8 mouse cellular contexts compared by ENCODE assay signal in the genomic region with DNA sequence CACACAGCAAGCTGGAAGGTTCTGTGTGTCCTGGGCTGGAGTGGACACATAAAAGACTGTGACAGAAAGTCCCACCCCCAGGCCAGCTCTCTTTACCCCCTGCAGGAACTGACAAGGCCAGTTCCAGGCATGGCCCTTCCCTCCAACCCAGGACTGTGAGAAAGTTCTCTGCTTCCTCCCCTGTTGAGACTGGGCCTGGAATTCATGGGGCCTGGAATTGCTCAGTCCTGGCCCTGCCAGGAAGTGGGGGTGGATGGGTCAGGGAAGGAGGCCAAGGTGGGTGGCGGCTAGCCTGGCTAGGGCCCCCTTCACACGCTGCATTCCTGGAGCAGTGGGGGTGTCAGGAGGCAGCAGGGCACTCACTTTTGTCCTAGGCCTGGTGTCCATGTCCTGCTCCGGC. TPM values are rescaled to one million over a fixed set of nuclear protein-coding genes. Genes with fewer than 3 reads are reported as not detected.
DNase-seq lines count a peak whose midpoint lies in the region; ATAC-seq lines count a peak whose summit lies in the region.

No protein-coding gene starts in this region.

- 0 out of 2 replicates have a peak, but pooled peaks have one; percentile 13 for ATAC-seq in embryonic facial prominence, embryonic 12.5 days (ENCODE audit: insufficient number of reproducible peaks, insufficient read depth, low FRiP score, low TSS enrichment)
- ATAC-seq in heart, embryonic 14.5 days (ENCODE audit: insufficient number of reproducible peaks, insufficient read depth, low FRiP score, low read depth) = peak; percentile 89
- ATAC-seq in kidney, embryonic 16.5 days (ENCODE audit: low FRiP score, low TSS enrichment) = peak; percentile 81

- DNase-seq in adrenal gland, adult (ENCODE audit: inconsistent age in 2 of 2, low spot score in 1 of 2) = peak; percentile 67 to 75
- DNase-seq in adrenal gland, postnatal 4 days (ENCODE audit: low spot score in 2 of 2) = no peak
- DNase-seq in lung, postnatal 10 days = peak; percentile 90
- peak; percentile 75 for DNase-seq in yolk sac, embryonic 10.5 days (ENCODE audit: low spot score)
- no peak for DNase-seq in left cerebral cortex, adult 8-10 months (ENCODE audit: low spot score in 2 of 2)

- no peak overlapping the region for H3K4me2 ChIP-seq in embryonic facial prominence, embryonic 12.5 days (replicated peaks)
- peak overlapping the region; percentile 21 for H3K4me2 ChIP-seq in heart, embryonic 14.5 days (ENCODE audit: low read length)
- no peak overlapping the region for H3K4me2 ChIP-seq in kidney, embryonic 16.5 days (replicated peaks; ENCODE audit: low read depth, low read length)

- H3K4me3 ChIP-seq in embryonic facial prominence, embryonic 12.5 days = no peak overlapping the region
- no peak overlapping the region for H3K4me3 ChIP-seq in heart, embryonic 14.5 days (ENCODE audit: control insufficient read depth in 1 of 2, insufficient read depth in 1 of 2, low read depth in 1 of 2, low read length in 2 of 2)
- H3K4me3 ChIP-seq in kidney, embryonic 16.5 days (ENCODE audit: low read length) = no peak overlapping the region

- peak overlapping the region; percentile 71; the same call in 1 of the 2 replicates for H3K27ac ChIP-seq in embryonic facial prominence, embryonic 12.5 days
- H3K27ac ChIP-seq in heart, embryonic 14.5 days (replicated peaks in 1 of 2; ENCODE audit: control insufficient read depth in 1 of 2, insufficient read depth in 1 of 2, low read depth in 2 of 2, low read length in 2 of 2) = peak overlapping the region; percentile 93 to 97
- peak overlapping the region; percentile 85 for H3K27ac ChIP-seq in kidney, embryonic 16.5 days (ENCODE audit: low read length)

- H3K9ac ChIP-seq in embryonic facial prominence, embryonic 12.5 days = peak overlapping the region; percentile 10; the same call in 1 of the 2 replicates
- peak overlapping the region; percentile 64 for H3K9ac ChIP-seq in heart, embryonic 14.5 days (ENCODE audit: low read length)
- H3K9ac ChIP-seq in kidney, embryonic 16.5 days (replicated peaks; ENCODE audit: low read length) = peak overlapping the region; percentile 58

- 0 out of 2 replicates have a peak, but pooled peaks cover 9% of the 10 kb centered on the region for H3K4me1 ChIP-seq in embryonic facial prominence, embryonic 12.5 days
- H3K4me1 ChIP-seq in heart, embryonic 14.5 days (ENCODE audit: control insufficient read depth in 2 of 2, insufficient read depth in 2 of 2, low read length in 2 of 2) = peaks cover 18 to 24% of the 10 kb centered on the region in 2 experiments
- H3K4me1 ChIP-seq in kidney, embryonic 16.5 days (ENCODE audit: insufficient read depth, low read length) = peaks cover 16% of the 10 kb centered on the region

- no peaks in the 10 kb centered on the region for H3K9me3 ChIP-seq in embryonic facial prominence, embryonic 12.5 days
- H3K9me3 ChIP-seq in heart, embryonic 14.5 days (ENCODE audit: control insufficient read depth, low read length) = no peaks in the 10 kb centered on the region
- H3K9me3 ChIP-seq in kidney, embryonic 16.5 days (ENCODE audit: low read length) = no peaks in the 10 kb centered on the region

- H3K36me3 ChIP-seq in embryonic facial prominence, embryonic 12.5 days = peaks cover 37% of the 10 kb centered on the region
- peaks cover 74% of the 10 kb centered on the region for H3K36me3 ChIP-seq in heart, embryonic 14.5 days (ENCODE audit: control insufficient read depth, insufficient read depth, low read length)
- peaks cover 36% of the 10 kb centered on the region for H3K36me3 ChIP-seq in kidney, embryonic 16.5 days (ENCODE audit: insufficient read depth, low read length)

- WGBS in embryonic facial prominence, embryonic 12.5 days = 39% methylated on average over 3 of the region's 3 CpGs
- WGBS in heart, embryonic 14.5 days = 4% methylated on average over 3 of the region's 3 CpGs
- WGBS in kidney, embryonic 16.5 days = 32% methylated on average over 3 of the region's 3 CpGs

- no peaks in the 10 kb centered on the region for H3K27me3 ChIP-seq in embryonic facial prominence, embryonic 12.5 days
- H3K27me3 ChIP-seq in heart, embryonic 14.5 days (ENCODE audit: control insufficient read depth, insufficient read depth, low read length) = no peaks in the 10 kb centered on the region
- H3K27me3 ChIP-seq in kidney, embryonic 16.5 days (ENCODE audit: insufficient read depth, low read length) = no peaks in the 10 kb centered on the region

RNA-seq across cellular contexts. Expression of a gene that starts 39.0 kb away (rescaled TPM):
- 10 to 100 TPM; 30.8 to 35.5 TPM for total RNA-seq in adrenal gland, postnatal 4 days (2021)
- 48.8 and 54.7 TPM in 2 replicates for polyA plus RNA-seq in embryonic facial prominence, embryonic 12.5 days (2016; fragmentation: Nextera tagmentation; extraction: Ambion mirVana)
- 18.1 and 25.1 TPM in 2 replicates for polyA plus RNA-seq in heart, embryonic 14.5 days (2014; fragmentation: Nextera tagmentation; extraction: Ambion mirVana)
- polyA plus RNA-seq in kidney, embryonic 16.5 days (2015; fragmentation: Nextera tagmentation; extraction: Ambion mirVana) = 54.4 and 56.2 TPM in 2 replicates
- total RNA-seq in left cerebral cortex, adult 8-10 months (2022) = 10 to 100 TPM; 24.7 to 31.8 (median 28.4) TPM

RNA-seq across cellular contexts. Expression of a gene that starts 46.5 kb away (rescaled TPM):
- total RNA-seq in adrenal gland, postnatal 4 days (2021) = 100 to 1,000 TPM; 274 to 283 TPM
- 160 and 169 TPM in 2 replicates for polyA plus RNA-seq in embryonic facial prominence, embryonic 12.5 days (2016; fragmentation: Nextera tagmentation; extraction: Ambion mirVana)
- 112 and 129 TPM in 2 replicates for polyA plus RNA-seq in heart, embryonic 14.5 days (2014; fragmentation: Nextera tagmentation; extraction: Ambion mirVana)
- 149 and 176 TPM in 2 replicates for polyA plus RNA-seq in kidney, embryonic 16.5 days (2015; fragmentation: Nextera tagmentation; extraction: Ambion mirVana)
- 100 to 1,000 TPM; 114 to 127 (median 119) TPM for total RNA-seq in left cerebral cortex, adult 8-10 months (2022)

RNA-seq across cellular contexts. Expression of a gene that starts 46.5 kb away (rescaled TPM):
- 10 to 100 TPM; 23.7 to 26.5 TPM for total RNA-seq in adrenal gland, postnatal 4 days (2021)
- 14.3 and 14.4 TPM in 2 replicates for polyA plus RNA-seq in embryonic facial prominence, embryonic 12.5 days (2016; fragmentation: Nextera tagmentation; extraction: Ambion mirVana)
- 6.3 and 7.4 TPM in 2 replicates for polyA plus RNA-seq in heart, embryonic 14.5 days (2014; fragmentation: Nextera tagmentation; extraction: Ambion mirVana)
- polyA plus RNA-seq in kidney, embryonic 16.5 days (2015; fragmentation: Nextera tagmentation; extraction: Ambion mirVana) = 11.7 and 12.2 TPM in 2 replicates
- total RNA-seq in left cerebral cortex, adult 8-10 months (2022) = 10 to 100 TPM; 37.5 to 44.2 (median 38.6) TPM

Comparison
In these comparisons a context has a peak if more than half of its experiments do, and no peak if none do; other contexts are left out.
1. DNase-seq: peak in adrenal gland, adult (2 of 2), lung, postnatal 10 days (single experiment) and yolk sac, embryonic 10.5 days (single experiment); none in adrenal gland, postnatal 4 days (0 of 2) and left cerebral cortex, adult 8-10 months (0 of 2).
2. ATAC-seq: peak in every context shown above with its lines; median percentile 89 in heart, embryonic 14.5 days; 81 in kidney, embryonic 16.5 days; 13 in embryonic facial prominence, embryonic 12.5 days.
3. H3K9ac ChIP-seq: peak in every context shown above with its lines; median percentile 64 in heart, embryonic 14.5 days; 58 in kidney, embryonic 16.5 days; 10 in embryonic facial prominence, embryonic 12.5 days.
4. Peak in every context shown above with its lines, with median percentiles within 50 percentile points of each other: H3K27ac ChIP-seq.